ENCODE assay signal across 21 mouse cellular contexts in genomic region chr11:102787688-102788177, GRCm38 (mm10). TPM values are rescaled to one million over a fixed set of nuclear protein-coding genes. Genes with fewer than 3 reads are reported as not detected.
"Had no signal": no experiment of that assay in that cellular context is flagged by ENCODE, and none has a peak within 500 bp of the region (broad histone marks: within the 10 kb centered on the region; RNA-seq: fewer than 3 reads in every experiment).

No protein-coding gene starts in this region.

- H3K4me3 ChIP-seq: kidney, embryonic 15.5 days; limb, embryonic 12.5 days; limb, embryonic 15.5 days; midbrain, embryonic 12.5 days; midbrain, embryonic 15.5 days; neural tube, embryonic 12.5 days; neural tube, embryonic 15.5 days had no signal

- H3K27me3 ChIP-seq: kidney, embryonic 15.5 days; limb, embryonic 12.5 days; limb, embryonic 15.5 days; midbrain, embryonic 12.5 days; midbrain, embryonic 15.5 days; neural tube, embryonic 12.5 days; neural tube, embryonic 15.5 days had no signal

- DNase-seq: kidney, postnatal 10 days; kidney, postnatal 36 days; left cerebral cortex, postnatal 4 days; liver, postnatal 0 days; lung, embryonic 14.5 days; right cerebral cortex, adult 18-20 months; thymus, adult 18-20 months; thymus, postnatal 36 days had no signal

- H3K4me1 ChIP-seq: midbrain, embryonic 12.5 days; midbrain, embryonic 15.5 days had no signal

- H3K9me3 ChIP-seq: kidney, embryonic 15.5 days; limb, embryonic 12.5 days; limb, embryonic 15.5 days; midbrain, embryonic 12.5 days; midbrain, embryonic 15.5 days; neural tube, embryonic 12.5 days; neural tube, embryonic 15.5 days had no signal

- H3K4me2 ChIP-seq: kidney, embryonic 15.5 days; limb, embryonic 12.5 days; limb, embryonic 15.5 days; liver, embryonic 11.5 days; lung, embryonic 14.5 days; midbrain, embryonic 12.5 days; midbrain, embryonic 15.5 days; neural tube, embryonic 12.5 days; neural tube, embryonic 15.5 days had no signal

- H3K36me3 ChIP-seq: kidney, embryonic 15.5 days; limb, embryonic 12.5 days; limb, embryonic 15.5 days; midbrain, embryonic 12.5 days; midbrain, embryonic 15.5 days; neural tube, embryonic 12.5 days; neural tube, embryonic 15.5 days had no signal

- ATAC-seq: liver, postnatal 0 days; lung, postnatal 0 days; midbrain, embryonic 15.5 days had no signal

- H3K27ac ChIP-seq: kidney, embryonic 15.5 days; limb, embryonic 12.5 days; limb, embryonic 15.5 days; liver, embryonic 14.5 days; macrophage; midbrain, embryonic 12.5 days; midbrain, embryonic 15.5 days; neural tube, embryonic 12.5 days; neural tube, embryonic 15.5 days had no signal

- H3K9ac ChIP-seq: kidney, embryonic 15.5 days; limb, embryonic 12.5 days; limb, embryonic 15.5 days; liver, embryonic 14.5 days; liver, postnatal 0 days; lung, embryonic 14.5 days; midbrain, embryonic 12.5 days; midbrain, embryonic 15.5 days; neural tube, embryonic 12.5 days; neural tube, embryonic 15.5 days had no signal

RNA-seq across cellular contexts. Expression of gene Gjc1, which starts 31.8 kb away (rescaled TPM):
- polyA plus RNA-seq: macrophage had no signal

RNA-seq across cellular contexts. Expression of gene Higd1b, which starts 47.9 kb away (rescaled TPM):
- total RNA-seq: megakaryocyte, adult 5-6 weeks had no signal
- polyA plus RNA-seq: limb, embryonic 12.5 days; liver, embryonic 11.5 days; liver, embryonic 14.5 days; liver, postnatal 0 days; macrophage; midbrain, embryonic 12.5 days; neural tube, embryonic 12.5 days; small intestine, adult 2 months had no signal
